Mouse (Mus musculus): ENCODE measurements at regions not wholly inside any gene's neighbourhood (a gene's known extent, or its start where the extent isn't known, plus 50 kb on each side); places are given as distances from the start of the nearest gene placed in this dataset.

- Histone ChIP-seq H3K36me3 (ENCODE audit: control insufficient read depth, insufficient read depth) (no peaks in the 10 kb centered on the region), H3K4me2 (ENCODE audit: low read depth, low read length) (no peak overlapping the region), H3K4me1 (ENCODE audit: control insufficient read depth, insufficient read depth, low read length) (no peaks in the 10 kb centered on the region), H3K9ac (ENCODE audit: low read length) (no peak overlapping the region), H3K27me3 (ENCODE audit: control insufficient read depth, insufficient read depth, low read length) (no peaks in the 10 kb centered on the region), H3K9me3 (replicated peaks; ENCODE audit: control insufficient read depth, low read length) (no peaks in the 10 kb centered on the region), H3K4me3 (ENCODE audit: low read length) (no peak overlapping the region), H3K27ac (ENCODE audit: low read length) (no peak overlapping the region)
- no peak for ATAC-seq (replicated peaks; ENCODE audit: extremely low read depth, insufficient read depth, low FRiP score)
- 83% methylated on average over 2 of the region's 2 CpGs for WGBS
Observed at GRCm38 (mm10) chr15:69253698-69254097, 2753.0 kb upstream of the Lrrc6 start.

- Histone ChIP-seq H3K4me1 (ENCODE audit: control insufficient read depth, insufficient read depth, low read length) (no peaks in the 10 kb centered on the region), H3K4me3 (ENCODE audit: low read length) (no peak overlapping the region), H3K9ac (ENCODE audit: low read length) (no peak overlapping the region), H3K27ac (ENCODE audit: low read length) (no peak overlapping the region), H3K9me3 (replicated peaks; ENCODE audit: control insufficient read depth, low read length) (no peaks in the 10 kb centered on the region), H3K27me3 (ENCODE audit: control insufficient read depth, insufficient read depth, low read length) (no peaks in the 10 kb centered on the region), H3K36me3 (ENCODE audit: control insufficient read depth, insufficient read depth) (no peaks in the 10 kb centered on the region), H3K4me2 (ENCODE audit: low read depth, low read length) (no peak overlapping the region)
- no peak for ATAC-seq (replicated peaks; ENCODE audit: extremely low read depth, insufficient read depth, low FRiP score)
- WGBS, result 76% methylated on average over 3 of the region's 3 CpGs
Observed at GRCm38 (mm10) chr15:69252095-69252494, 2751.4 kb upstream of the Lrrc6 start.

- no peak for ATAC-seq (replicated peaks; ENCODE audit: extremely low read depth, insufficient read depth, low FRiP score)
- no peak overlapping the region for H3K9ac ChIP-seq (ENCODE audit: low read length)
- 55% methylated on average over 3 of the region's 3 CpGs for WGBS
- H3K36me3 ChIP-seq (ENCODE audit: control insufficient read depth, insufficient read depth), result no peaks in the 10 kb centered on the region
- H3K9me3 ChIP-seq (replicated peaks; ENCODE audit: control insufficient read depth, low read length), result no peaks in the 10 kb centered on the region
- H3K4me2 ChIP-seq (ENCODE audit: low read depth, low read length), result no peak overlapping the region
- H3K27me3 ChIP-seq (ENCODE audit: control insufficient read depth, insufficient read depth, low read length), result no peaks in the 10 kb centered on the region
- H3K27ac ChIP-seq (ENCODE audit: low read length), result no peak overlapping the region
- H3K4me3 ChIP-seq (ENCODE audit: low read length), result no peak overlapping the region
- H3K4me1 ChIP-seq (ENCODE audit: control insufficient read depth, insufficient read depth, low read length), result no peaks in the 10 kb centered on the region
Observed at GRCm38 (mm10) chr15:69246190-69246966, 2745.7 kb upstream of the Lrrc6 start.

GRCm38 (mm10) chr15:69235271-69235670 lies 2734.6 kb upstream of the Lrrc6 start:
- H3K4me3 ChIP-seq (ENCODE audit: low read length), result no peak overlapping the region
- ATAC-seq (replicated peaks; ENCODE audit: extremely low read depth, insufficient read depth, low FRiP score), result no peak
- WGBS, result 78% methylated on average over 1 of the region's 1 CpGs

GRCm38 (mm10) chr15:69224619-69225587 lies 2724.2 kb upstream of the Lrrc6 start:
- WGBS, result 67% methylated on average over 6 of the region's 6 CpGs
- Histone ChIP-seq H3K9me3 (replicated peaks; ENCODE audit: control insufficient read depth, low read length) (no peaks in the 10 kb centered on the region), H3K27ac (ENCODE audit: low read length) (no peak overlapping the region), H3K4me3 (ENCODE audit: low read length) (no peak overlapping the region), H3K4me1 (ENCODE audit: control insufficient read depth, insufficient read depth, low read length) (no peaks in the 10 kb centered on the region), H3K36me3 (ENCODE audit: control insufficient read depth, insufficient read depth) (no peaks in the 10 kb centered on the region), H3K27me3 (ENCODE audit: control insufficient read depth, insufficient read depth, low read length) (no peaks in the 10 kb centered on the region), H3K4me2 (ENCODE audit: low read depth, low read length) (no peak overlapping the region), H3K9ac (ENCODE audit: low read length) (no peak overlapping the region)
- no peak for ATAC-seq (replicated peaks; ENCODE audit: extremely low read depth, insufficient read depth, low FRiP score)

More at GRCm38 (mm10) chr15:69235271-69235670, 2734.6 kb upstream of the Lrrc6 start:
- Histone ChIP-seq H3K9me3 (replicated peaks; ENCODE audit: control insufficient read depth, low read length) (no peaks in the 10 kb centered on the region), H3K27ac (ENCODE audit: low read length) (no peak overlapping the region), H3K4me2 (ENCODE audit: low read depth, low read length) (no peak overlapping the region), H3K36me3 (ENCODE audit: control insufficient read depth, insufficient read depth) (no peaks in the 10 kb centered on the region), H3K27me3 (ENCODE audit: control insufficient read depth, insufficient read depth, low read length) (no peaks in the 10 kb centered on the region), H3K9ac (ENCODE audit: low read length) (no peak overlapping the region), H3K4me1 (ENCODE audit: control insufficient read depth, insufficient read depth, low read length) (no peaks in the 10 kb centered on the region)

- Histone ChIP-seq H3K4me2 (ENCODE audit: low read depth, low read length) (no peak overlapping the region), H3K4me1 (ENCODE audit: control insufficient read depth, insufficient read depth, low read length) (no peaks in the 10 kb centered on the region), H3K27me3 (ENCODE audit: control insufficient read depth, insufficient read depth, low read length) (no peaks in the 10 kb centered on the region), H3K9ac (ENCODE audit: low read length) (no peak overlapping the region), H3K27ac (ENCODE audit: low read length) (no peak overlapping the region), H3K36me3 (ENCODE audit: control insufficient read depth, insufficient read depth) (no peaks in the 10 kb centered on the region), H3K9me3 (replicated peaks; ENCODE audit: control insufficient read depth, low read length) (no peaks in the 10 kb centered on the region), H3K4me3 (ENCODE audit: low read length) (no peak overlapping the region)
- ATAC-seq (replicated peaks; ENCODE audit: extremely low read depth, insufficient read depth, low FRiP score), result no peak
Observed at GRCm38 (mm10) chr15:69223411-69223810, 2722.7 kb upstream of the Lrrc6 start.

GRCm38 (mm10) chr15:69222391-69222790 lies 2721.7 kb upstream of the Lrrc6 start:
- no peaks in the 10 kb centered on the region for H3K9me3 ChIP-seq (replicated peaks; ENCODE audit: control insufficient read depth, low read length)
- H3K4me2 ChIP-seq (ENCODE audit: low read depth, low read length), result no peak overlapping the region
- 66% methylated on average over 1 of the region's 1 CpGs for WGBS
- no peak overlapping the region for H3K4me3 ChIP-seq (ENCODE audit: low read length)
- H3K4me1 ChIP-seq (ENCODE audit: control insufficient read depth, insufficient read depth, low read length), result no peaks in the 10 kb centered on the region
- H3K36me3 ChIP-seq (ENCODE audit: control insufficient read depth, insufficient read depth), result no peaks in the 10 kb centered on the region
- H3K27ac ChIP-seq (ENCODE audit: low read length), result no peak overlapping the region
- no peak overlapping the region for H3K9ac ChIP-seq (ENCODE audit: low read length)
- H3K27me3 ChIP-seq (ENCODE audit: control insufficient read depth, insufficient read depth, low read length), result no peaks in the 10 kb centered on the region
- ATAC-seq (replicated peaks; ENCODE audit: extremely low read depth, insufficient read depth, low FRiP score), result no peak

All from heart, embryonic 16.5 days (tissue).